ENCODE assay signal across 11 mouse cellular contexts in genomic region chr14:32465889-32466288, GRCm38 (mm10). TPM values are rescaled to one million over a fixed set of nuclear protein-coding genes. Genes with fewer than 3 reads are reported as not detected.
A peak's percentile ranks its signal among the peaks of the same experiment; 100 is the strongest.
DNase-seq lines count a peak whose midpoint lies in the region; ATAC-seq lines count a peak whose summit lies in the region.
"Had no signal": no experiment of that assay in that cellular context is flagged by ENCODE, and none has a peak within 500 bp of the region (broad histone marks: within the 10 kb centered on the region; RNA-seq: fewer than 3 reads in every experiment).

Gene Chat (minus strand): TSS chr14:32465989.

- intact Hi-C loops in gastrocnemius, postnatal 14 days (cut with DNase I; ENCODE audit: low total_unique reads), result loop anchor here (10.0 kb wide), 1 partner anchor 141 kb away; the partner anchor contains the start of gene Ogdhl

- H3K9me3 ChIP-seq in heart, embryonic 15.5 days (replicated peaks), result no peaks in the 10 kb centered on the region
- no peaks in the 10 kb centered on the region for H3K9me3 ChIP-seq in embryonic facial prominence, embryonic 11.5 days (replicated peaks; ENCODE audit: control insufficient read depth, low read length)
- no peaks in the 10 kb centered on the region for H3K9me3 ChIP-seq in hindbrain, embryonic 14.5 days (ENCODE audit: control insufficient read depth, low read length)
- no peaks in the 10 kb centered on the region for H3K9me3 ChIP-seq in midbrain, embryonic 14.5 days (ENCODE audit: control insufficient read depth, low read length)

- H3K27me3 ChIP-seq in heart, embryonic 15.5 days, result peaks cover 85% of the 10 kb centered on the region
- peaks cover 63% of the 10 kb centered on the region for H3K27me3 ChIP-seq in embryonic facial prominence, embryonic 11.5 days (ENCODE audit: control insufficient read depth, insufficient read depth, low read length)
- peaks cover 72% of the 10 kb centered on the region for H3K27me3 ChIP-seq in hindbrain, embryonic 14.5 days (ENCODE audit: control insufficient read depth, insufficient read depth, low read length)
- peaks cover 67% of the 10 kb centered on the region for H3K27me3 ChIP-seq in midbrain, embryonic 14.5 days (ENCODE audit: control insufficient read depth, insufficient read depth, low read length)

- H3K4me1 ChIP-seq in heart, embryonic 15.5 days (replicated peaks), result peaks cover 20% of the 10 kb centered on the region
- peaks cover 4% of the 10 kb centered on the region; the same call in 1 of the 2 replicates for H3K4me1 ChIP-seq in embryonic facial prominence, embryonic 11.5 days (ENCODE audit: control insufficient read depth, insufficient read depth, low read length)
- H3K4me1 ChIP-seq in hindbrain, embryonic 14.5 days (replicated peaks; ENCODE audit: control insufficient read depth, insufficient read depth, low read length), result peaks cover 12% of the 10 kb centered on the region
- peaks cover 15% of the 10 kb centered on the region for H3K4me1 ChIP-seq in midbrain, embryonic 14.5 days (ENCODE audit: control insufficient read depth, insufficient read depth, low read length)

- no peak within 1 kb of the TSS for H3K27ac ChIP-seq in heart, embryonic 15.5 days
- H3K27ac ChIP-seq in embryonic facial prominence, embryonic 11.5 days (replicated peaks; ENCODE audit: low read depth, low read length), result no peak within 1 kb of the TSS
- H3K27ac ChIP-seq in hindbrain, embryonic 14.5 days, result no peak within 1 kb of the TSS
- no peak within 1 kb of the TSS for H3K27ac ChIP-seq in midbrain, embryonic 14.5 days (replicated peaks; ENCODE audit: low read depth, low read length)

- no peak for ATAC-seq in heart, embryonic 15.5 days (replicated peaks; ENCODE audit: insufficient number of reproducible peaks, insufficient read depth, low FRiP score, low read depth)
- ATAC-seq in embryonic facial prominence, embryonic 11.5 days (replicated peaks; ENCODE audit: insufficient number of reproducible peaks, low FRiP score, low TSS enrichment, low read depth), result no peak
- no peak for ATAC-seq in hindbrain, embryonic 14.5 days (ENCODE audit: low FRiP score)
- ATAC-seq in midbrain, embryonic 14.5 days (ENCODE audit: low FRiP score, low TSS enrichment), result no peak
- ATAC-seq: activated CD4-positive, CD25-positive, alpha-beta regulatory T cell, adult 4 months had no signal

- no peak within 1 kb of the TSS for H3K9ac ChIP-seq in heart, embryonic 15.5 days
- H3K9ac ChIP-seq in embryonic facial prominence, embryonic 11.5 days (replicated peaks; ENCODE audit: low read length), result no peak within 1 kb of the TSS
- H3K9ac ChIP-seq in hindbrain, embryonic 14.5 days, result peak within 1 kb of the TSS; percentile 39
- H3K9ac ChIP-seq in midbrain, embryonic 14.5 days (replicated peaks; ENCODE audit: low read length), result peak within 1 kb of the TSS; percentile 34; the same call in 1 of the 2 replicates

- H3K4me2 ChIP-seq in heart, embryonic 15.5 days, result peak within 1 kb of the TSS; percentile 62
- peak within 1 kb of the TSS; percentile 49 for H3K4me2 ChIP-seq in embryonic facial prominence, embryonic 11.5 days (ENCODE audit: low read depth, low read length)
- H3K4me2 ChIP-seq in hindbrain, embryonic 14.5 days (replicated peaks), result peak within 1 kb of the TSS; percentile 64
- H3K4me2 ChIP-seq in midbrain, embryonic 14.5 days (ENCODE audit: low read length), result peak within 1 kb of the TSS; percentile 68

- H3K4me3 ChIP-seq in heart, embryonic 15.5 days, result peak within 1 kb of the TSS; percentile 33
- H3K4me3 ChIP-seq in embryonic facial prominence, embryonic 11.5 days (ENCODE audit: low read depth, low read length), result peak within 1 kb of the TSS; percentile 26
- H3K4me3 ChIP-seq in hindbrain, embryonic 14.5 days (replicated peaks; ENCODE audit: low read length), result peak within 1 kb of the TSS; percentile 38
- H3K4me3 ChIP-seq in midbrain, embryonic 14.5 days (replicated peaks; ENCODE audit: low read depth, low read length), result peak within 1 kb of the TSS; percentile 39

- no peaks in the 10 kb centered on the region for H3K36me3 ChIP-seq in heart, embryonic 15.5 days
- no peaks in the 10 kb centered on the region for H3K36me3 ChIP-seq in embryonic facial prominence, embryonic 11.5 days (replicated peaks; ENCODE audit: control insufficient read depth, insufficient read depth, low read depth, low read length)
- H3K36me3 ChIP-seq in hindbrain, embryonic 14.5 days (replicated peaks; ENCODE audit: control insufficient read depth, insufficient read depth), result no peaks in the 10 kb centered on the region
- no peaks in the 10 kb centered on the region for H3K36me3 ChIP-seq in midbrain, embryonic 14.5 days (ENCODE audit: control insufficient read depth, insufficient read depth, low read length)

- WGBS in heart, embryonic 15.5 days, result 13% methylated on average over 13 of the region's 13 CpGs
- WGBS in embryonic facial prominence, embryonic 11.5 days, result 14% methylated on average over 13 of the region's 13 CpGs
- WGBS in hindbrain, embryonic 14.5 days, result 19% methylated on average over 13 of the region's 13 CpGs
- 10% methylated on average over 13 of the region's 13 CpGs for WGBS in midbrain, embryonic 14.5 days

- no peak for DNase-seq in heart, adult 8-10 months (ENCODE audit: low spot score)
- DNase-seq in embryonic facial prominence, embryonic 11.5 days (ENCODE audit: low spot score), result no peak
- DNase-seq in hindbrain, embryonic 14.5 days (ENCODE audit: low spot score), result no peak
- DNase-seq in midbrain, embryonic 14.5 days, result no peak
- DNase-seq in urinary bladder, postnatal 36 days (ENCODE audit: low spot score in 2 of 2), result no peak
- no peak for DNase-seq in gastrocnemius, postnatal 14 days
- no peak for DNase-seq in right cerebral cortex, postnatal 4 days
- DNase-seq: cerebellum, adult 9-10 months had no signal

RNA-seq across cellular contexts. Expression of gene Chat, which starts in this region (rescaled TPM):
- 0.34 TPM in 1 of 2 replicates, not detected in the other for polyA plus RNA-seq in heart, embryonic 15.5 days (2015; fragmentation: Nextera tagmentation; extraction: Ambion mirVana)
- not detected for total RNA-seq in heart, adult 8-10 months (2022)
- 0.10 TPM in 1 of 2 replicates, not detected in the other for polyA plus RNA-seq in embryonic facial prominence, embryonic 11.5 days (2014; fragmentation: Nextera tagmentation; extraction: Ambion mirVana)
- polyA plus RNA-seq in hindbrain, embryonic 14.5 days (2014; fragmentation: Nextera tagmentation; extraction: Ambion mirVana), result 2.4 and 3.4 TPM in 2 replicates
- 0.14 and 0.26 TPM in 2 replicates for polyA plus RNA-seq in midbrain, embryonic 14.5 days (2014; fragmentation: Nextera tagmentation; extraction: Ambion mirVana)
- not detected for total RNA-seq in gastrocnemius, postnatal 14 days (2021)
- total RNA-seq: layer of hippocampus, adult 18-20 months had no signal
- polyA plus RNA-seq: activated CD4-positive, CD25-positive, alpha-beta regulatory T cell, adult 4 months had no signal

Comparison
In these comparisons a context has a peak if more than half of its experiments do, and no peak if none do; other contexts are left out.
1. H3K9ac ChIP-seq: peak in hindbrain, embryonic 14.5 days (single experiment) and midbrain, embryonic 14.5 days (single experiment); none in heart, embryonic 15.5 days (single experiment) and embryonic facial prominence, embryonic 11.5 days (single experiment).
2. Peak in every context shown above with its lines, with median percentiles within 50 percentile points of each other: H3K4me2 ChIP-seq and H3K4me3 ChIP-seq.